ENCODE assay signal across 21 mouse cellular contexts in genomic region chr4:103838377-103838776, GRCm38 (mm10).
DNase-seq lines count a peak whose midpoint lies in the region; ATAC-seq and TF ChIP-seq lines count a peak whose summit lies in the region.
"Had no signal": no experiment of that assay in that cellular context is flagged by ENCODE, and none has a peak within 500 bp of the region (broad histone marks: within the 10 kb centered on the region; RNA-seq: fewer than 3 reads in every experiment).

No protein-coding gene starts in this region.

- WGBS in forebrain, embryonic 11.5 days = 6% methylated on average over 5 of the region's 5 CpGs
- WGBS in forebrain, embryonic 10.5 days = 14% methylated on average over 5 of the region's 5 CpGs
- 13% methylated on average over 5 of the region's 5 CpGs for WGBS in midbrain, embryonic 14.5 days

- no peak overlapping the region for H3K27ac ChIP-seq in forebrain, embryonic 11.5 days (ENCODE audit: low read depth, low read length)
- no peak overlapping the region for H3K27ac ChIP-seq in forebrain, embryonic 10.5 days
- H3K27ac ChIP-seq in ES-Bruce4 (ENCODE audit: insufficient read depth, low read length) = no peak overlapping the region
- H3K27ac ChIP-seq in midbrain, embryonic 14.5 days (replicated peaks; ENCODE audit: low read depth, low read length) = no peak overlapping the region
- H3K27ac ChIP-seq: embryonic facial prominence, embryonic 13.5 days; kidney, postnatal 0 days; left cerebral cortex, adult 2 months; limb, embryonic 10.5 days; liver, embryonic 12.5 days; stomach, embryonic 15.5 days had no signal

- TF ChIP-seq CTCF in ES-Bruce4 (IDR thresholded peaks at IDR 0.05; ENCODE audit: low read depth, low read length) = no peak

- no peaks in the 10 kb centered on the region for H3K9me3 ChIP-seq in forebrain, embryonic 11.5 days (ENCODE audit: control insufficient read depth, low read length)
- H3K9me3 ChIP-seq in forebrain, embryonic 10.5 days = no peaks in the 10 kb centered on the region
- H3K9me3 ChIP-seq in ES-Bruce4 (replicated peaks; ENCODE audit: control insufficient read depth, insufficient read depth, low read length, poor library complexity, severe bottlenecking) = peaks cover 12% of the 10 kb centered on the region
- H3K9me3 ChIP-seq in midbrain, embryonic 14.5 days (ENCODE audit: control insufficient read depth, low read length) = no peaks in the 10 kb centered on the region
- H3K9me3 ChIP-seq: embryonic facial prominence, embryonic 13.5 days; limb, embryonic 10.5 days; liver, embryonic 12.5 days; stomach, embryonic 15.5 days had no signal

- TF ChIP-seq POLR2A in ES-Bruce4 (IDR thresholded peaks at IDR 0.05; ENCODE audit: insufficient read depth, low read length) = no peak

- H3K9ac ChIP-seq in forebrain, embryonic 11.5 days (ENCODE audit: low read length) = no peak overlapping the region
- no peak overlapping the region for H3K9ac ChIP-seq in ES-Bruce4 (ENCODE audit: low read depth, poor library complexity, severe bottlenecking)
- no peak overlapping the region for H3K9ac ChIP-seq in midbrain, embryonic 14.5 days (replicated peaks; ENCODE audit: low read length)
- H3K9ac ChIP-seq: embryonic facial prominence, embryonic 13.5 days; liver, embryonic 12.5 days; lung, embryonic 14.5 days; stomach, embryonic 15.5 days had no signal

- H3K4me3 ChIP-seq in forebrain, embryonic 11.5 days (ENCODE audit: low read depth, low read length) = no peak overlapping the region
- no peak overlapping the region for H3K4me3 ChIP-seq in forebrain, embryonic 10.5 days
- no peak overlapping the region for H3K4me3 ChIP-seq in ES-Bruce4 (ENCODE audit: low read depth, low read length)
- H3K4me3 ChIP-seq in midbrain, embryonic 14.5 days (replicated peaks; ENCODE audit: low read depth, low read length) = no peak overlapping the region
- H3K4me3 ChIP-seq: embryonic facial prominence, embryonic 13.5 days; left cerebral cortex, adult 2 months; limb, embryonic 10.5 days; liver, embryonic 12.5 days; myocyte; stomach, embryonic 15.5 days had no signal

- H3K27me3 ChIP-seq in forebrain, embryonic 11.5 days (ENCODE audit: control insufficient read depth, insufficient read depth, low read length) = no peaks in the 10 kb centered on the region
- H3K27me3 ChIP-seq in forebrain, embryonic 10.5 days (ENCODE audit: poor library complexity, severe bottlenecking) = no peaks in the 10 kb centered on the region
- no peaks in the 10 kb centered on the region for H3K27me3 ChIP-seq in ES-Bruce4 (ENCODE audit: control insufficient read depth, insufficient read depth, low read length, poor library complexity, severe bottlenecking)
- no peaks in the 10 kb centered on the region for H3K27me3 ChIP-seq in midbrain, embryonic 14.5 days (ENCODE audit: control insufficient read depth, insufficient read depth, low read length)
- H3K27me3 ChIP-seq: embryonic facial prominence, embryonic 13.5 days; liver, embryonic 12.5 days; stomach, embryonic 15.5 days had no signal

- H3K36me3 ChIP-seq in forebrain, embryonic 11.5 days (ENCODE audit: control insufficient read depth, insufficient read depth, low read length) = no peaks in the 10 kb centered on the region
- no peaks in the 10 kb centered on the region for H3K36me3 ChIP-seq in forebrain, embryonic 10.5 days (replicated peaks)
- no peaks in the 10 kb centered on the region for H3K36me3 ChIP-seq in ES-Bruce4 (ENCODE audit: control insufficient read depth, insufficient read depth, low read length, poor library complexity, severe bottlenecking)
- H3K36me3 ChIP-seq in midbrain, embryonic 14.5 days (ENCODE audit: control insufficient read depth, insufficient read depth, low read length) = no peaks in the 10 kb centered on the region
- H3K36me3 ChIP-seq: embryonic facial prominence, embryonic 13.5 days; limb, embryonic 10.5 days; liver, embryonic 12.5 days; stomach, embryonic 15.5 days had no signal

- ATAC-seq in forebrain, embryonic 11.5 days (replicated peaks; ENCODE audit: low FRiP score) = peak; percentile 60
- ATAC-seq in midbrain, embryonic 14.5 days (ENCODE audit: low FRiP score, low TSS enrichment) = no peak; the same call in 1 of the 2 replicates
- ATAC-seq: intestine, postnatal 0 days; liver, embryonic 12.5 days had no signal

- TF ChIP-seq EP300 in ES-Bruce4 (IDR thresholded peaks at IDR 0.05; ENCODE audit: insufficient read depth, low read depth, low read length) = 0 out of 2 replicates have a peak, but pooled peaks have one; percentile 29

- 0 out of 2 replicates have a peak, but pooled peaks cover 2% of the 10 kb centered on the region for H3K4me1 ChIP-seq in forebrain, embryonic 11.5 days (replicated peaks; ENCODE audit: control insufficient read depth, insufficient read depth, low read length)
- peaks cover 11% of the 10 kb centered on the region for H3K4me1 ChIP-seq in forebrain, embryonic 10.5 days
- H3K4me1 ChIP-seq in ES-Bruce4 (ENCODE audit: control insufficient read depth, insufficient read depth, low read length) = peaks cover 2% of the 10 kb centered on the region
- no peaks in the 10 kb centered on the region for H3K4me1 ChIP-seq in midbrain, embryonic 14.5 days (ENCODE audit: control insufficient read depth, insufficient read depth, low read length)
- H3K4me1 ChIP-seq: embryonic facial prominence, embryonic 13.5 days; limb, embryonic 10.5 days; liver, embryonic 12.5 days; stomach, embryonic 15.5 days had no signal

- H3K4me2 ChIP-seq in forebrain, embryonic 11.5 days (ENCODE audit: low read depth, low read length, severe bottlenecking) = no peak overlapping the region
- 0 out of 2 replicates have a peak overlapping the region, but pooled peaks have one; percentile 5 for H3K4me2 ChIP-seq in midbrain, embryonic 14.5 days (ENCODE audit: low read length)
- H3K4me2 ChIP-seq: embryonic facial prominence, embryonic 13.5 days; liver, embryonic 12.5 days; lung, embryonic 14.5 days; stomach, embryonic 15.5 days had no signal

- DNase-seq in forebrain, embryonic 11.5 days (ENCODE audit: low spot score) = peak; percentile 51
- DNase-seq in forebrain, embryonic 10.5 days (ENCODE audit: extremely low spot score, low spot score) = no peak
- peak; percentile 17 for DNase-seq in embryo, embryonic 10.5 days (ENCODE audit: low spot score)
- DNase-seq in midbrain, embryonic 14.5 days = peak; percentile 70
- no peak for DNase-seq in layer of hippocampus, adult 18-20 months (ENCODE audit: low spot score in 2 of 2)
- DNase-seq in adipocyte (ENCODE audit: low spot score) (no peak), liver (no peak)
- DNase-seq: cerebellum, postnatal 14 days; heart, adult 11 months; lung, embryonic 14.5 days; right cerebral cortex, postnatal 14 days; thymus, adult 2 months had no signal

Comparison
In these comparisons a context has a peak if more than half of its experiments do, and no peak if none do; other contexts are left out.
1. DNase-seq: peak in forebrain, embryonic 11.5 days (single experiment), embryo, embryonic 10.5 days (single experiment) and midbrain, embryonic 14.5 days (single experiment); none in forebrain, embryonic 10.5 days (single experiment), layer of hippocampus, adult 18-20 months (0 of 2), adipocyte (single experiment) and liver (single experiment).